Mouse (Mus musculus): ENCODE measurements around the gene Arhgap17.

DNA sequence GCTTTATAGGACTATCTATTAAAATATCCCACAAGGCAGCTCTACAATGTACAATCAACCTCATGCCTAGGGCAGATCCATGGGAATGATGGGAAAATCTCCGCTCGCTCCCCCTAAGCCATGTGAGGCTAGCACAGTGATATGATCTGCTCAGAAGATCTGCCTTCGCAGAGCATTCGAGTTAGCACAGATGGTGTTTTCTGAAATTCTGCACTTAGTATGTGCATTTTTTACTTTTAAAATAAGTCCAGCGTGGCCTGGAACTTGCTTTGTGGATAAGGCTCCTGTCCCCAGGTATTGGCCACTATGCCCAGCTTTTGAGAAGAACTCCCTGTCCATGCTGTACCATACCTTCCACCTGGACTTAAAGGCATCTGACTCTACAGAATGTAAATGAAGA, 83.8 kb downstream of the Arhgap17 start:
- TF ChIP-seq GATA1 (IDR thresholded peaks at IDR 0.05; ENCODE audit: borderline replicate concordance, low read length) (no peak), FLI1 (IDR thresholded peaks at IDR 0.05; ENCODE audit: low read length) (no peak)

All from megakaryocyte, embryonic 14.5 days (primary cell).